Mouse (Mus musculus) frontal cortex, postnatal 14 days (tissue): ENCODE results near the gene Tedc2.

Source experiments
- DNase-seq, 2 experiments: peaks; one replicate each; pipeline ENCODE4 v3.0.0; 2022; ENCODE audit warnings: low spot score in 2 of 2

Tedc2 gene

DNA sequence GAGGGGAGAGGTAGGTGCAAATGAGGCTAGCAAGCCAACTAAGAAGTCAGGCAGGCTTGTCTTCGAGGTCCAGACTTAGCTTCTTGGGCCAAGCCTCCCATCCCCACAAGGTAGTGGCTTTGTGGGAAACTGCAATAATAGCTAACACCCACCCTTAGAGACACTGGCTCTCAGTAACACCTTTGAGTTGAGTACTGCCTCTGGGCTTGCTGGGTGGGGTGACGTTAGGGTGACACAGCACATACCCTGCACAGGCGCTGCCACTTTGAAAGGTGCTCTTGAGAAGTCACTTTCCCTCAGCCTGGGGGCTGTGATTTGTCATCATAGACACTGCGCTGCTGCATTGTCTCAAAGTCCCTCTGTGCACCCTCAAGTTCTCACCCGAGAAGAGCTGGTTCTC lies 26.9 kb downstream of the Tedc2 start:
- DNase-seq, result no peak

DNA sequence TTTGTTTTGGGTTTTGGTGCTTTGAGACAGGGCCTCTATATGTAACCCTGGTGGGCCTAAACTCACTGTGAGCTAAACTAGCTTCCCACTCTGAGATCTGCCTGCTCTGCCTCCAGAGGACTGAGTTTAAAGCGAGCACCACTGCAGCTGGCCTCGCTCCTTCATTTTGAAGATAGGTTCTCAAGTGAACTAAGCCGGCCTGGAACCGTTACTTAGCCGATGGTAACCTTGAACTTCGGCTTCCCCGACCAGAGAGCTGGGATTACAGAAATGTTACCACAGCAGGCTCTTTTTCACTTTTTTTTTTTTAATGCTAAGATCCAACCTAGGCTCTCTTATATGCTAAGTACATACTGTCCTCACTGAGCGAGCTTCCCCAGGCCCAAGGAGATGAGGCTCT lies 27.4 kb downstream of the Tedc2 start:
- DNase-seq, result no peak

DNA sequence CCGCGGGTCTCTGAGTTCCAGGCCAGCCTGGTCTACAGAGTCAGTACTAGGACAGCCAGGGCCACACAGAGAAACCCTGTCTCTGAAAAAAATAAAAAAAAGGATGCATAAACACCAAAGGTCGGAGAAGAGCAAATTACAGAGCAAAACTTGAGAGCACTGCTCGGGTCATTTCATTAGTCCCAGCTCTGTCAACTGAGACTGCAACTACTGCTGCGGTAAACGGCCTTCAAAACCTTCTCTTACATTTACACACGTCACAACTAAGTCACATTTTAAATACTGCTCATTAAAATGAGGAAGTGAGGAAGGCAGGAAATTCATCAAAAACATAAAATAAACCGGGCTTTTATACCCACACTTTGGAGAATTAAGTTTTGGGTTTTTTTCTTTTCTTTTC lies 27.8 kb downstream of the Tedc2 start:
- no peak for DNase-seq

DNA sequence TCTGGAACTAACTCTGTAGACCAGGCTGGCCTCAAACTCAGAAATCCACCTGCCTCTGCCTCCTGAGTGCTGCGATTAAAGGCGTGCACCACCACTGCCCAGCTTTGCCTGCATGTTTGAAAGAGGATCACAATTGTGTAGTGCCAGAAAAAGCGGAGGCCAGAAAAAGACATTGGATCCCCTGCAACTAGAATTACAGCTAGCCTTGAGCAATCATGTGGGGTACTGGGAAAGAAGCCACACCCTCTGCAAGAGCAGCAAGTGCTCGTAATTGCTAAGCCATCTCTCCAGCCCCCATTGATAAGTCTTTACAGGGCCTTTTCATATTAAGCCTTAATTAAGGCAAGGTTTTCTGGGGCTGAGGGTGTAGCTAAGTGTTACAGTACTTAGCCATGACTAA lies 29.2 kb downstream of the Tedc2 start:
- DNase-seq, result no peak

DNA sequence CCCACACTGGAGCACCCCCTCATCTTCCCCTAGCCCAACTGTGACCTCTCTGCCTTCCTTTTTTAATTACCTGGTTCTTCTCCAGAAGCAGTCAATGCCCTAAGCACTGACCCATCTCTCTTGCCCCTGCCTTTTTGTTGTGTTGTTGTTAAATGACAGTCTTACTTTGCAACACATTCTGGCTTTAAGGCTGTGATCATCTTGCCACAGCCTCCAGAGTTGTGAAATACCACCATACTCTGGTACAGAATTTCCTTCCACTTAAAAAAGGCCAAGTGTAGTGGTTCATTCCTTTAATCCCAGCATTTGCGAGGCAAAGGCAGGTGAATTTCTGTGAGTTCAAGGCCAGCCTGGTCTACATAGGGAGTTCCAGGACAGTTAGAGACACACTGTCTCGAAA lies 29.7 kb downstream of the Tedc2 start:
- no peak for DNase-seq

DNA sequence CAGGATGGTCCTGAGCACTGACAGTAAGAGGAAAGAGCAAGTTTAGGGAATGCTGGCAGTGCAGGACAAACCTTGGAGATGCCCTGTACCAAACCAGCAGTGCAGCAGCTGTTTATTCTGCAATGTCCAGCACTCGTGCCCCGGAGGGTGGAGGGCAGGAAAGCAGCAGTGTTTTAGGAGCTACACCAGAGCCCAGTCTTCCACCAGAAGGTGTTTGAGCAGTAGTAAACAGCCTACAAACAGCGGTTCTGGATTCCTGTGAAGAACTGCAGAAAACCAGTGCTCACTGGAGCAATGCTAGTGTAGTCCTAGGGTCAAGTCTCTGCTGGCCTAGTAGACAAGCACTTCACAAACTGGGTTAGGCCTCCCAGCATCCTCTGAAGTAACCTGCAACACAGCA lies 46.4 kb downstream of the Tedc2 start:
- DNase-seq, result no peak

DNA sequence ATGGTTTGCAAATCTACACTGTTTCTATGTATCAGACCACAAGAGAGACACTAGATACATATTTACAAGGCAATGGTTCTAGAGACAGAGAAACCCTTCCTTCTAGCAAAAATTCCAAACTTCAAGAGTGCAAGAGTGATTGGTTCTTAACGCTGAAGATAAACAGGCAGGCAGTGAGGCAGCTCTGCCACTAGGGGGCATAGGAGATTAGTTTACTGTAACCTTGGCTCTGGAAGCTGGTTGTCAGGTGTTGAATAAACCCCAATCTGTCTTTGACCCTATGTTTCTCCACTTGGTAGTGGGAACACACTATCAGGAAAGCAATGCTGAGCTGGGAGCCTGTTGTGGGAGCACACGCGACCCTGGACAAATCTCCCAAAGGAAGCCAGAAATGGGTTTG lies 47.2 kb downstream of the Tedc2 start:
- peak in 1 of 2 experiments; percentile 67 for DNase-seq

DNA sequence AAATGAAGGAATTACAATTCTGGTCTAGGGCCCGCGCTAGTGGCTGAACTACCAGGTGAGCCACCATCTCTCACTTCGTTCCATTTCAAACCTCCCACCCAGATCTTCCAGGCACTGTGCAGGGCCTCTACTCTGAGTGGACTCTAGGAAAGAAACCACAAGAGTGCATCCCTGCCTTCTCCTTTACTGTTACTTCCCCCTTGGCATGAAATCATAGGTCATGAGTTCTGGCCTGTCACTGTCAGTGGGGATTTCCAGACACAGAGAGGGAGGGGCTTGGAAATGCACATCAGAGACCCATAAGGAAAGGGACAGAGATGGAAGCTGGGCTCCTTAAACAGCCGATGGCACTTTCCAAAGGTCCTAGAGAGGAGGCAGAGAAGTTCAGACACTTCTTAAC lies 48.9 kb downstream of the Tedc2 start:
- no peak for DNase-seq

DNA sequence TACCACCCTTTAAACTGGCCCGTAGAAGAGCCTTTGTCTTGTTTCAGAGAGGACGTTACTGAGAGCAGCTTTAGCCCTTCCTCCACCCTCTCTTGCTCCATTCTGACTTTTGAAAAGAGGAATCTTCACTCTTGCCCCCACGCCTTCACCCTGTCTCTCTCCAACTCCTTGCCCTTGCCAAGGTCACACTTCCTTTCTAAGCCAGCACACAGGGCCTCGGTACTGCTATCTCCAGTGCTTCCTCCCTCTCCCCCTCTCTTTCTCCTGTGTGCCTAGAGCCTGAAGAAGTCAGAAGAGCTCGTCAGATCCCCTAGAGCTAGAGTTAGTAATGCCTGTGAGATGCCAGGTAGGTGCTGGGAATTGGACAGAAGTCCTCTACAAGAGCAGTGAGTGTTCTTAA lies 49.9 kb downstream of the Tedc2 start:
- no peak for DNase-seq

DNA sequence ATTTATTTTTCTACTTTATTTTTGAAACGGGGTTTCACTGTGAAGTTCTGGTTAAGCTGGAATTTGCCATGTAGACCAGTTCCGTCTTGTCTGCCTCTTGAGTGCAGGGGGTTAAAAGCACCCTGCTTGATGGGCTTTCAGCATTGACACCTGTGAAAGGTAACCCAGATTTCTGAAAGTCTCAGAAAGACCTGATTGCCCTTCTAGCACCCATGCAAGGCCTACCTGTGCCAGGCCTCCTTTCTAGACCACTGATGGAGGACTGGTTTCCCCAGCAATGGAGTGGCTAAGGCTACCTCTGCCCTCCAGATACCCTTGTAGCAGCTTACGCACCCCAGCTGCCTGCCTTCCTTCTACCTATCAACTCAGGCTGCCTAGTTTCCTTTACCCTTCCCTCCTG lies 50.5 kb downstream of the Tedc2 start:
- no peak for DNase-seq

DNA sequence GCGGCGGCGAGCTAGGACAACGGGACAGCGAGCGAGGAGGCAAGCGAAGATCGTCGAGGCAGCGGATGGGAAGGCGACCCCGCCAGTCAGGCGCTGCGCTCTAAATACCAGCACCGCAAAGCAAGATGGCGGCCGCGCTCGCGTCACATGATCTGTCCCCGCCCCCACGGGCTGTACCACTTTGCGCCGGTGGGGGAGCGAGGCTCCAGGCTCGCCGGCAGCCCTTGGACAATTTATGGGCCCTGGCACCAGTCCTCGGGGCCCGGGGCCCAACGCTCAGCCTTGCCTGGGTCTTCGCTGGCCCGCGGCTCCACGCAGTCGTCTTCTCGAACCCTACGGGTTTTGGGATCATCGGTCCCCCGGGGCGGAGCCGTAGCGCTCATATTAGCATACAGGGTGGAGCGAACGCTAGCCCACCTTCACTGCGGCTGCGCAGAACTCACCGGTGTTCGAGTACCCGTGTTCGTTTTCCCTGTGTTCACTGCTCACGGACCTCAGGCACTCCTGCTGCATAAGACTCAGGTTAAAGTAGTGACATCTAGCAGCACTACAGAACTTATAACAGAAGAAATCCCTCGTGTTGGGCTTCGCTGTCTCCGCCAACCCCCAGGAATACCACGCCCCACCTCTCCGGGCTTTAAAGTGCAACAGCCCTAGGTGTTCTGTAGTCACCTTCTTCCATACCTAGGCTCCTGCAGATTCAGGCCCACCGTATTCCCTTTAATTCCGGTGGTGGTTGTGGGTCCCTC lies 51.2 kb downstream of the Tedc2 start, which contains the start of gene Atp6v0c:
Gene Atp6v0c (minus strand): TSS at position 386 of the 749 bp plus-strand sequence.
- peak; percentile 93 to 94 for DNase-seq

DNA sequence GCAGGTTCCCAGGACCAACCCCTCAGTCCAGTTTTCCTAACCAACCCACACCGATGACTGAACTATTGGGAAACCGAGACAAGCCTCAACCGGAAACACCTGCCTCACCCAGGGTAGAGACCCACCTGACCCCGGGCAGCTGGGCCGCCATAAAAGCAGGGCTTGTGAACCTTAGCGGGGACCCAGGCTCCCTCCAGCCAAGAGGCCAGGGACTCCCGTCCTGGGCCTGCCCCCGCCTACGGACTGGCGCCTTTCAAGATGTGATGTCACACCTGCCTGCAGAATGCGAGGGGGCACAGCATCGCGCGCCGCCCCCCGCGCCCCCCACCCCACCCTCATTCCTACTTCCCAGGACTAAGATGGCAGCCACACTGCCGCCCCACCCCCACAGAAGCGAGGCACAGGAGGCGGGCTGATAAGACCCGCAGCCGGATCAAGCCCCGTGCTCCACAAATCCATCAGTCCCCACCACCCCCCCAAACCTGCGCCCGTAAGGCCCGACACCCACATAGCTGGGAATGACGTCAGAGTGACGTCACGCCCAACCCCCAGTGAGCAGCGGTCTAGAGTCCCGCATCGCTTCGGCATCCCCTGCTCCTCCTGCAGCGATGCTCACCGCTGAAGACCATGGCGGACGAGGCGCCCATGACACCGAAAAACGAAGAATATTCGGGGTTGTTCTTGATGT lies 51.9 kb downstream of the Tedc2 start:
- peak; percentile 67 to 74 for DNase-seq

DNA sequence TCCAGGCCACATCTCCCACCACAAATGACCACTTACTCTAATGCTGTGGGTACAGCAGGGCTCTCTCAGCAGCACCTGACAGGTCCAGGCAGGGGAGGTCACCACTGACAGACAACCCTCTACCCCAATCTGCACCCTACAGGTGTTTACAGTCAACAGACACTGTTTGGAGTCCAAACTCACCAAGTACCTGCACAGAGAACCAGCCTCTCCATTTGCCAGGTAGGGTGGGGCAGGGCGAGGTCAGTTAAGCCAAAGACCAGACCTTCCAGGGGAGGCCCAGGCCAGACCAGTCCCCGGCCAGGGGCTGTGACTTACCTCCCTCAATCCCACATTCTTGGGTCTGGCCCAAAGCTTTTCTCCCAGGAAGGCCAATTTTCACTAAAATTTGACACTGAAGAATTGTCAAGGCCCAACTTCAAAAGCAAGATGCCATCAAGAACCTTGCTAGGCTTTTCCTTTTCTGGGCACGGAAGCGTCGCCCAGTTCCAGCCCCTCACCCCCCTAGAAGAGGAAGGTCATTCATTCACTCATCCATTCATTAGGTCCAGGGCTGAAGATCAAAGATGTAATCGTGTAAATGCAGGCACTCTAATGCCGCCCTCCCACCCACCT lies 52.7 kb downstream of the Tedc2 start:
- DNase-seq, result no peak

DNA sequence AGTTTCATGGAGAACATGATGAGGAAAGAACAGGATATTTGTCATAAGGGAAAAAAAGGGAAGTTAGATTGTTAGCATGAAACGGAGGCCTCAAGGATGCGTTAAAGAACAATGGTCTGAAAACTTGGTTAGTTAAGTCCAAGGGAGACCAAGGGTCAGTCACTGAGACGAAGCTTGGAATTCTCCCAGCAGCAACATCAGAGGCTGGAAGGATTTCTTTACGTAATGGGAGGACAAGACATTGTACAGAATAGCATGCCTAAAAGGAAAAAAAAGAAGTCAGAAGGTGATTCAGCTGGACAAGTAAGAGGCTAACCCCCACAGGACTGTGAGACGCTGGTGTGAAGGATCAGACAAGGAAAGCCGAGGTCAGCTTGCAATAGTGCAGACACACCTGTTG lies 53.5 kb downstream of the Tedc2 start:
- no peak for DNase-seq
